Mouse (Mus musculus): ENCODE measurements around the gene Cep112. TPM values are rescaled to one million over a fixed set of nuclear protein-coding genes. Genes with fewer than 3 reads are reported as not detected.

Gene Cep112
- polyA plus RNA-seq, 1 experiment, result 7.4 TPM

GRCm38 (mm10) chr11:108898483-108898882 lies 473.5 kb downstream of the Cep112 start:
- no peak for DNase-seq (ENCODE audit: extremely low spot score in 1 of 2, low spot score in 1 of 2)

GRCm38 (mm10) chr11:108900718-108901488 lies 475.9 kb downstream of the Cep112 start:
- peak in 1 of 2 experiments; percentile 62 for DNase-seq (ENCODE audit: extremely low spot score in 1 of 2, low spot score in 1 of 2)

- DNase-seq (ENCODE audit: extremely low spot score in 1 of 2, low spot score in 1 of 2), result peak in 1 of 2 experiments; percentile 33
These were observed 476.7 kb downstream of the Cep112 start for GRCm38 (mm10) chr11:108901670-108902069.

GRCm38 (mm10) chr11:108902303-108902702 lies 477.3 kb downstream of the Cep112 start:
- DNase-seq (ENCODE audit: extremely low spot score in 1 of 2, low spot score in 1 of 2), result no peak

- no peak for DNase-seq (ENCODE audit: extremely low spot score in 1 of 2, low spot score in 1 of 2)
These were observed 481.7 kb downstream of the Cep112 start for GRCm38 (mm10) chr11:108906590-108907254.

GRCm38 (mm10) chr11:108909396-108910195 lies 484.6 kb downstream of the Cep112 start:
- DNase-seq (ENCODE audit: extremely low spot score in 1 of 2, low spot score in 1 of 2), result no peak

Other genes with a start within 250 kb of the Cep112 start
- 0.62 and 0.67 TPM in 2 replicates for gene Apoh, start 81.8 kb upstream of the Cep112 start, polyA plus RNA-seq (2012; rRNA removed)
- 72.6 and 80.3 TPM in 2 replicates for gene Prkca, start 81.3 kb upstream of the Cep112 start, polyA plus RNA-seq (2012; rRNA removed)

Data from frontal cortex, adult 2 months (tissue).